Mouse (Mus musculus): Measurements from ENCODE around the gene Sgms2.
A peak's percentile ranks its signal among the peaks of the same experiment; 100 is the strongest.

Gene Sgms2

DNA sequence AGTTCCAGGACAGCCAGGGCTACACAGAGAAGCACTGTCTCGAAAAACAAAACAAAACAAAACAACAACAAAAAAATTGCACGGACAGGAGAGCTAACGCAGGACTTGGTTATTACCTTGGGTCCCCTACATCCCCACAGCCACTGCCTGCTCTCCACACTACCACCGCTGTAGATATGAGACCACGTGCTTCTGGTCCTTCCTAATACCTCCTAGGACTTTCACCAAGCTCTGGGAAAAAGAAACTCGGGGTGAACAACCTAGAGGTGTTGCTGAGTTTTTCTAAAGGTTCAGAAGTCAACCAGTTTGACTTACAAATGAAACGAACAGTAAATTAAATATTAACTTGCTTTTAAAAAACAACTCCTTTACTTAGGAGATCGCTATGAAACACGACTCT, 2.8 kb downstream of the Sgms2 start:
- no peak for DNase-seq (ENCODE audit: extremely low spot score, low spot score)

DNA sequence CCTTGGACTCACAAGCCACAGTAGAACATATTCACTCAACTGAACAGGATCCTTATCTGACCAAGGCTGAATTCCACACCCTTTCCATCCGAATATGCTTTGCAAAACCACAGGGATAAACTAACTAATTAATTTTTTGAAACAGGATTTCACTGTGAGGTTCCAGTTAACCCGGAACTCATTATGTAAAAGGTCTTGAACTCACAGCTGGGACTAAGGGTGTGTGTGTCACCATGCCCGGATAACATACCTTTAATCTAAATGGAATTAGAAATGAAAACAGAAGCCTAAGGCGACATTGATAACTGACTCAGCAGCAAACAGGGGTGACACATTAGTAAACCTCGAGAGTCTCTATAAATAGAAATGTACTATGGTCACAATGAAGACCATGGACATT, 5.8 kb downstream of the Sgms2 start:
- DNase-seq (ENCODE audit: extremely low spot score, low spot score) = no peak

DNA sequence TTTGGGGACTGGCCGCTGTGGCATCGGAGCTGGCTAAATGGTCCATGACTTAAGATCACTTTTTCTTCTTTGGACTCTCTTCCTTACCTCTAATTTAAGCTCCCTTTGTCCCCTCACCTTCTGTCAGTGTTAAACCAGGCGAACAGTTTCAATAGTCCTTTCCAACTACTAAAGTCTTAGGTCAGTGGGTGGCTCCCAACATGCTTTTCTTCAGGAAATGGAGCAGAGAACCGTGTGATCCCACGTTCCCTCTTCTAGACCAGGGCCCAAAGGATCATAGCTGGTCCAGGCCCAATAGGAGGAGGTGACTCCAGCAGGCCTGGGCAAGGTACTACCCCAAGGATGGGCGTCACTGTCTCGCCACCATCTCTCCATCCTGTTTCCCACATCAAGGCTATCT, 7.6 kb downstream of the Sgms2 start:
- no peak for DNase-seq (ENCODE audit: extremely low spot score, low spot score)

GRCm38 (mm10) chr3:131481976-131482712, 9.1 kb downstream of the Sgms2 start:
- DNase-seq (ENCODE audit: extremely low spot score, low spot score) = no peak

DNA sequence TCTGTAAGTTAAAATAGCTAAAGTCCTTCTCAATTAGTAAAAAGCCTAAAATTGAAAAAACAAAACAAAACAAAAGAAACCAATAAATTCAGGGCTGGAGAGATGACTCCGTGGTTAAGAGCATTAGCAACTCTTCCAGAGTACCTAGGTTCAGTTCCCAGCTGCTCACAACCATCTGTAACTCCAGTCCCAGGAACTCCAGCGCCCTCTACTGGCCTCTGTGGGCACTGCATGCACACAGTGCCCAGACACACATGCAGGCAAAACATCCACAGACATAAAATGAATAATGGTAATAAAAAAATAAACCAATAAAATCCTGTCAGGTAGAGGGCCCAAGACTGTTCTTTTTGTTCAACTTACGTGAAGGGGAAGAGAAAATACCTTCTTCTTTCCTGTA, 10.6 kb downstream of the Sgms2 start:
- DNase-seq (ENCODE audit: extremely low spot score, low spot score) = no peak

GRCm38 (mm10) chr3:131479415-131479814, 11.8 kb downstream of the Sgms2 start:
- no peak for DNase-seq (ENCODE audit: extremely low spot score, low spot score)

DNA sequence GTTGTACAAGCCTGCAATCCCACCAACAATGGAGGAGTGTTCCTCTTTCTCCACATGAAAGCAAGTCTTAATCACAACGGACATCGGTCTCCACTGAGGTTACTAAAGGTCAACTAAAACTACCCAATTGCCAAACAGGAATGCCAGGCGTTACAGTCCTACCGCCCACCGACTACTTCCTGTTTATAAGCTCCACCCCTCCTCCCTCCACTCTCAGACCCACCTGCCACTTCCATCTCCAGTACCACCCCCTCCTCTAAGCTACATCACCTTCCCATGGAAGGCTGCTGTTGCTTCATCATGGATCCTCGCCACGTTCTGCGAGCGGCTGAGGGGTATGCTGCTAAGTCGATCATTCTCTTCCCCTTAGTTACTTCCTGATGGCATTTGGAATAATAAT, 15.2 kb downstream of the Sgms2 start:
- DNase-seq (ENCODE audit: extremely low spot score, low spot score) = no peak

- no peak for DNase-seq (ENCODE audit: extremely low spot score, low spot score)
These were observed 16.7 kb downstream of the Sgms2 start for GRCm38 (mm10) chr3:131474526-131474925.

GRCm38 (mm10) chr3:131473496-131473895, 17.7 kb downstream of the Sgms2 start:
- DNase-seq (ENCODE audit: extremely low spot score, low spot score) = no peak

DNA sequence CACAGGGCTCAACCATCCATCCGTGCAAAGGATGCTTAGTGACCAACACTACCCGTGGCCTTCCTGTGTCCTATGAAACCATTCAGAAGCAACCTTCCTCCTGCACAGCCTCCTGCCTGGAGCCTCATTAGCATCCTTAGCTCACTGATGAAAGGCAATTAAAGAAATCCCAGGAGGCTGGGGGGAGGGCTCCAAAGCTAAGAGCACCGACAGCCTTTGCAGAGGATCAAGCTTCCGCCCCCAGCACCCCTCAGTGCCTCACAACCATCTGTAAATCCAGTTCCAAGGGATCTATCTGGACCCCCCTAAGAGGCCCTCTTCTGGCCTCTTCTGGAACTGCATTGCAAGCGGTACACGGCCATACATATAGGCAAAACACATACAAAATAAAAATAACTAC, 19.4 kb downstream of the Sgms2 start:
- DNase-seq (ENCODE audit: extremely low spot score, low spot score) = no peak

DNA sequence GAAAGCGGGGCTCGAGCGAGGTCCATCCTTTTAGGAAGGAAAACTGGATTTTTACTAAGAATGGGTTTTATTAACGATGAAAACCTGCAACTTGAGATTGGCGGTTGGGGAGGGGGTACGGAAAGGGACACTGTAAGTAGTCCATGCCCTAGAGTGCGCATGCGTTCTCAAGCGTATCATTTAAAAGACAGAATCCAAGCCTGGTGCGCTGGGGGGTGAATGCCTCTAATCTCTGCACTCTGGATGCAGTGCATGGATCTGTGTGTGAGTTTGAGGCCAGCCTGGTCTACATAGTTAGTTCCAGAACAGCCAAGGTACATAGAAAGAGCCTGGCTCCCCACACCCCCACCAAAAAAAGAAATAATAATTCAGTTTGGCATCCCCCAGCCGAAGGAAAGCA, 19.8 kb downstream of the Sgms2 start:
- no peak for DNase-seq (ENCODE audit: extremely low spot score, low spot score)

GRCm38 (mm10) chr3:131470837-131471236, 20.4 kb downstream of the Sgms2 start:
- DNase-seq (ENCODE audit: extremely low spot score, low spot score) = peak; percentile 36

- no peak for DNase-seq (ENCODE audit: extremely low spot score, low spot score)
These were observed 21.6 kb downstream of the Sgms2 start for GRCm38 (mm10) chr3:131469636-131470035.

DNA sequence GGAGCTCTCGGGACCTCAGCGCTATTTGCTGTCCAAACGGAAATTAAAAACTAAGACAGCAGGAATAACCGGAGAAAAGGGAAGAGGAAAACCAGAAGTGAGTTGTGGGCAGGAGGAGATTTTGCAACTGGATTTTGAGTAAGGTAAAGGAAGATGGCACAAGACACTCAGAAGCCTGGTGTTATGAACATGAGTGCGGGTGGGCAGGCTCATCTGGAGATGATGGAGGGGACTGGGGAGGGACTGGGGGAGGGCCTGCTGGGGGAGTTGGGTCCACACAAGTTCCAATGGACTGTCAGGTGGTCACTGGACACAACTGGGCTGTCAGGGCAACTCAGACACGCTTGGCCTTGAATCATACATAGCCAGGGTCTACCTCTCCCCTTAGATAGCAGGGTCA, 24.8 kb downstream of the Sgms2 start:
- no peak for DNase-seq (ENCODE audit: extremely low spot score, low spot score)

GRCm38 (mm10) chr3:131465536-131466260, 25.5 kb downstream of the Sgms2 start:
- DNase-seq (ENCODE audit: extremely low spot score, low spot score) = no peak

DNA sequence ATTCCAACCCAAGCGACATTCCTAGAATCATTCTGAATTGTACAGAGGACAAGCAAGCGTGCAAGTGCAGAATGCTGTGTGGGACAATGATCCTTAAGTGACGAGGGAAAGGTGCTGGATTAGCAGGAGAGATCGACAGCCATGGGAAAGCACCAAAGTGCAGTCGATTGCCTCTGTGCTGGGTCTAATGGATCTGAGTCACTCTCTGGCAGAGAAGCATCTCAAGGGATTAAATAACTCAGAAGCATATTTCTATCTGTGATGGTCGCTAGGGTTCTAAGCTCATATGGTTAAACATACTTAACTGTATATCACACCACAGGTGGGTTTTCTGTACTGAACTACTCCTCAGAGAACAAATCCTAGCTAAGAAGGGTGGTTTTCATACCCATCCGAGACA, 118.2 kb downstream of the Sgms2 start:
- no peak for DNase-seq (ENCODE audit: extremely low spot score, low spot score)

DNA sequence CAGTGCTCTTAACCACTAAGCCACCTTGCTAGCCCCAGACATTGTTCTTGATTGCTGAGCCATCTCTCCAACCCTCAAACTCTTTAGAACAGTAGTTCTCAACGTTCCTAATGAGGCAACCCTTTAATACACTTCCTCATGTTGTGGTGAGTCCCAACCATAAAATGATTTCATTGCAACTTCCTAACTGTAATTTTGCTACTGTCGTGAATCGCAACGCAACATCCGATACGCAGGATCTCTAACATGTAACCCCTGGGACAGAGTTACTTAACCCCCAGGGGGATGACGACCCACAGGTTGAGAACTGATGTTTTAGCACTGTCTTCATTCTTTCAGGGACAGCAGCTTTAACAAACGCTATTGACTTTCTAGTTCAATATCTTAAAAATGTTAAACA, 122.5 kb downstream of the Sgms2 start:
- DNase-seq (ENCODE audit: extremely low spot score, low spot score) = no peak

DNA sequence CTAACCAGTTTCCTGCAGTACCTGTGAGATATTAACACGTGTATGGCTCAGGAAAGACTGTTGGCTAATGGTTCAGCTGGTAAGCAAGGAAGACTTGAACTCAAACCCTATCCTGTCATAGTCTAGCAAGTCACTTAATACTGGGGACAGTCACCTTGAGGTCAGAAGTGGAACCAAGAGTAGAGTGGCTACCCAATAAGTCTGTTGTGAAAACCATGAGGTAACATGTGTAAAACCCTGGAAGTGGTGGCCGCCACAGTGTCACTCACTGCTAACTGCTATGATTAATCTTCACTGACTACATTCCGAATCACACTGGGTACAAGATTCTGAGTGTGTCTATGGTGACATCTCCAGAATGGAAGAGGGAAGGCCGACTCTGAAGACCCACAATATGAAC, 123.8 kb downstream of the Sgms2 start:
- DNase-seq (ENCODE audit: extremely low spot score, low spot score) = no peak

DNA sequence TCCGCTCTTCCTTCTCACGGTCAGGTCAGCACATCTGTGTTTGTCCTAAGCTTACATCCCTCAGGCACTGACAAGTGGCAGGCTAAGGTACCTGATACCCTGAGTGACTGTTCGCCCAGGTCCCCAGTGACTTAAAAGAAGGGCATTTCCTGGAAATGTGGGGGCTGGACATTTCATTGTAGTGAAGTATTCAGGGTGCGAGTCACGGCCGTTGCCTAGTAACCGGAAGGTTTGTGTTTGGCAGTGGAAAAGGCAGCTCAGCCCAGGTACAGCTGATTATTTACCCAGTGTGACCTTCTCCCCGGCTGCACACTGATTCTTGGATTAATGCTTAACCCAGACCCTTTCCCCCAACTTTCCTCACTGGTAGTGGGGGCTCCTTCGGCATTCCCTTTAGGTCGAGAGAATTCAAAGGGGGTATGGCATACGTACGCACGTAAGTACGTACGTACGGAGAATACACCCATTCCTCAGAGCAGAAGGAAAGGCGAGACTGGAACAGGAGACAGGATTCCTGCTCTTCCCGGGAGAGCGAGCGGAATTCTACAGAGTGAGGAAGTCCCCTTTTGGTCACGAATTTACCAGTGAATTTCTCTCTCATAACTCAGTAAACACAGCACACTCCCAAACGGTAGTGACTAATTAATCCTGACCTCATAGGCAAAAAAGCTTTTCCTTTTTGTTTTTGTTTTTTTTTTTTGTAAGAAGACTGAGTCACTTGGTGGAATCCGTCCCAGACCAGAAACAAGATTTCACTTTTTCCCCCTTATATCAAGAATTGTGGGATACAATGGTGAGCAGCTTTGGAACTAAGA, 126.4 kb downstream of the Sgms2 start:
- DNase-seq (ENCODE audit: extremely low spot score, low spot score) = no peak

GRCm38 (mm10) chr3:131364194-131364593, 127.0 kb downstream of the Sgms2 start:
- no peak for DNase-seq (ENCODE audit: extremely low spot score, low spot score)

GRCm38 (mm10) chr3:131363602-131364001, 127.6 kb downstream of the Sgms2 start:
- no peak for DNase-seq (ENCODE audit: extremely low spot score, low spot score)

DNA sequence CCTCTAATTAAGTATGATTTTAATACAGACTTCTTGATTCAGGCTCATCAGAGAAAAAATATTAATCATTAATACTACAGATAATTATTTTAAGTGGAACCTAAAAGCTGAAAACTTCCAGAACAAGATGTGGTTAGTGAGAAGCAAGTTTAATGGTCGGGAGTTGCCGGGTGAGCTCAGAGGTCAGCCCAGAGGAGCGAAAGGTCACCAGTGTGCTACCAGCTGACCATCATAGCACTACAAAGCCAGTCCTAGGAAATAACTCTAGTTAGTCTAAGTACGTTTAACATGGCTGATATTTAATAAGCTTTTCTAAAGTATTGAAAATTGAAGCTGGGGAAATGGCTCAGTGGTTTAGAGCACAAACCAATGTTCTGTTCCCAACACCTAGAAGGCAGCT, 129.3 kb downstream of the Sgms2 start:
- no peak for DNase-seq (ENCODE audit: extremely low spot score, low spot score)

Data from neural tube, embryonic 10.5 days (tissue).